In genomic region chr7:123367218-123368150, GRCm38 (mm10) we compare ENCODE assay signal across 9 mouse cellular contexts. TPM values are rescaled to one million over a fixed set of nuclear protein-coding genes. Genes with fewer than 3 reads are reported as not detected.
DNase-seq lines count a peak whose midpoint lies in the region; ATAC-seq and TF ChIP-seq lines count a peak whose summit lies in the region.
"Had no signal": no experiment of that assay in that cellular context is flagged by ENCODE, and none has a peak within 500 bp of the region (broad histone marks: within the 10 kb centered on the region; RNA-seq: fewer than 3 reads in every experiment).

No protein-coding gene starts in this region.

- ATAC-seq in hindbrain, embryonic 16.5 days: no peak

- H3ac ChIP-seq in myocyte (ENCODE audit: control insufficient read depth, insufficient read length): no peak overlapping the region

- intact Hi-C loops in left cerebral cortex, postnatal 25 days (cut with DNase I): loop anchor here (5.0 kb wide), 2 partner anchors 70 to 160 kb away; no protein-coding TSS in a partner anchor
- intact Hi-C loops in left cerebral cortex, postnatal 36 days (cut with DNase I): loop anchor here (5.0 kb wide), 1 partner anchor 40 kb away; no protein-coding TSS in a partner anchor

- H3K4me2 ChIP-seq in hindbrain, embryonic 16.5 days (ENCODE audit: low read length): peak overlapping the region; percentile 20; the same call in 1 of the 2 replicates
- H3K4me2 ChIP-seq in myocyte (ENCODE audit: low read depth): peak overlapping the region; percentile 99

- peak; percentile 69 for DNase-seq in adrenal gland, adult 2 months
- no peak for DNase-seq in adrenal gland, postnatal 25 days
- DNase-seq in left cerebral cortex, postnatal 25 days (ENCODE audit: low spot score in 2 of 2): peak; percentile 16 to 81
- no peak for DNase-seq in left cerebral cortex, postnatal 36 days (ENCODE audit: low spot score in 2 of 2)
- DNase-seq in cerebellum, adult 9-10 months: no peak
- no peak for DNase-seq in spleen, adult 12 weeks (ENCODE audit: low spot score)
- DNase-seq: cerebellum, adult 9-11 months had no signal

- H3K4me1 ChIP-seq in hindbrain, embryonic 16.5 days (ENCODE audit: control insufficient read depth, insufficient read depth, low read depth, low read length): peaks cover 26% of the 10 kb centered on the region

- 79% methylated on average over 15 of the region's 16 CpGs for WGBS in hindbrain, embryonic 16.5 days

- H3K27ac ChIP-seq in hindbrain, embryonic 16.5 days (ENCODE audit: low read depth, low read length): no peak overlapping the region

- H3K79me2 ChIP-seq in myocyte (ENCODE audit: control insufficient read depth, insufficient read depth): peaks cover 64% of the 10 kb centered on the region

- no peak overlapping the region for H3K4me3 ChIP-seq in hindbrain, embryonic 16.5 days (ENCODE audit: low read length)
- H3K4me3 ChIP-seq in myocyte: peak overlapping the region; percentile 80

- H3K9ac ChIP-seq in hindbrain, embryonic 16.5 days (ENCODE audit: low read depth, low read length): no peak overlapping the region

- TF ChIP-seq POLR2A in myocyte (IDR thresholded peaks at IDR 0.05; ENCODE audit: insufficient read length, low read depth): no peak

- no peaks in the 10 kb centered on the region for H3K9me3 ChIP-seq in hindbrain, embryonic 16.5 days (ENCODE audit: control insufficient read depth, low read length)

- no peaks in the 10 kb centered on the region for H3K27me3 ChIP-seq in hindbrain, embryonic 16.5 days (replicated peaks; ENCODE audit: control insufficient read depth, insufficient read depth, low read length)
- no peaks in the 10 kb centered on the region for H3K27me3 ChIP-seq in myocyte (ENCODE audit: control insufficient read depth, insufficient read depth, insufficient read length)

- no peaks in the 10 kb centered on the region for H3K36me3 ChIP-seq in hindbrain, embryonic 16.5 days (ENCODE audit: control insufficient read depth, insufficient read depth, low read length)
- no peaks in the 10 kb centered on the region for H3K36me3 ChIP-seq in myocyte (ENCODE audit: control insufficient read depth, insufficient read depth)

TF ChIP-seq in myocyte, 11 proteins besides CTCF, POLR2A, EP300 and RAD21:
- TF ChIP-seq POLR2AphosphoS2 (IDR thresholded peaks at IDR 0.05; ENCODE audit: insufficient read length, low read depth) (no peak), MYOG (IDR thresholded peaks at IDR 0.05; ENCODE audit: control insufficient read depth in 1 of 3, insufficient read depth in 1 of 3, insufficient read length in 2 of 3, low read depth in 2 of 3) (no peak), E2F4 (IDR thresholded peaks at IDR 0.05; ENCODE audit: insufficient read depth) (no peak), USF1 (IDR thresholded peaks at IDR 0.05; ENCODE audit: low read depth) (no peak), REST (IDR thresholded peaks at IDR 0.05; ENCODE audit: insufficient read depth, insufficient read length) (no peak), SRF (IDR thresholded peaks at IDR 0.05; ENCODE audit: control insufficient read depth, insufficient read length, low read depth) (no peak), MYOD1 (IDR thresholded peaks at IDR 0.05; ENCODE audit: control insufficient read depth in 1 of 3, insufficient read length in 2 of 3, low read depth in 2 of 3) (no peak), TCF3 (IDR thresholded peaks at IDR 0.05; ENCODE audit: insufficient read length, low read depth) (no peak), TCF12 (IDR thresholded peaks at IDR 0.05; ENCODE audit: insufficient read depth, poor library complexity, severe bottlenecking) (no peak), CEBPB (IDR thresholded peaks at IDR 0.05; ENCODE audit: insufficient read depth, poor library complexity, severe bottlenecking) (no peak), MAX (IDR thresholded peaks at IDR 0.05; ENCODE audit: low read depth) (no peak)

RNA-seq across cellular contexts. Expression of gene Lcmt1, which starts 2.1 kb away (rescaled TPM):
- 10 to 100 TPM; 24.0 to 28.3 TPM for total RNA-seq in adrenal gland, adult 2 months (2021)
- 15.9 and 16.5 TPM in 2 replicates for polyA plus RNA-seq in adrenal gland, adult 2 months (2012; rRNA removed)
- 20.9 and 34.2 TPM in 2 replicates for total RNA-seq in adrenal gland, postnatal 25 days (2021)
- total RNA-seq in left cerebral cortex, postnatal 25 days (2021): 10 to 100 TPM; 85.3 to 87.8 TPM
- 10 to 100 TPM; 79.2 to 89.2 TPM for total RNA-seq in left cerebral cortex, postnatal 36 days (2021)
- polyA plus RNA-seq in hindbrain, embryonic 16.5 days (2015; fragmentation: Nextera tagmentation; extraction: Ambion mirVana): 104 and 112 TPM in 2 replicates
- polyA plus RNA-seq in myocyte (2012; fragmentation: generic; extraction: Trizol): 28.4 TPM

RNA-seq across cellular contexts. Expression of gene Arhgap17, which starts 2.2 kb away (rescaled TPM):
- 10 to 100 TPM; 52.9 to 58.3 TPM for total RNA-seq in adrenal gland, adult 2 months (2021)
- 54.8 and 62.0 TPM in 2 replicates for polyA plus RNA-seq in adrenal gland, adult 2 months (2012; rRNA removed)
- 70.8 and 76.6 TPM in 2 replicates for total RNA-seq in adrenal gland, postnatal 25 days (2021)
- 10 to 100 TPM; 13.6 to 16.8 TPM for total RNA-seq in left cerebral cortex, postnatal 25 days (2021)
- total RNA-seq in left cerebral cortex, postnatal 36 days (2021): 10 to 100 TPM; 11.6 to 18.0 TPM
- polyA plus RNA-seq in hindbrain, embryonic 16.5 days (2015; fragmentation: Nextera tagmentation; extraction: Ambion mirVana): 8.8 and 11.2 TPM in 2 replicates
- 18.0 TPM for polyA plus RNA-seq in myocyte (2012; fragmentation: generic; extraction: Trizol)

Comparison
In these comparisons a context has a peak if more than half of its experiments do, and no peak if none do; other contexts are left out.
1. DNase-seq: peak in adrenal gland, adult 2 months (single experiment) and left cerebral cortex, postnatal 25 days (2 of 2); none in adrenal gland, postnatal 25 days (single experiment), left cerebral cortex, postnatal 36 days (0 of 2), cerebellum, adult 9-10 months (single experiment) and spleen, adult 12 weeks (single experiment).